Mouse (Mus musculus) common myeloid progenitor, adult 5-6 weeks (primary cell): ENCODE measurements around the gene Fa2h. TPM values are rescaled to one million over a fixed set of nuclear protein-coding genes. Genes with fewer than 3 reads are reported as not detected.
"Not testable (repeated sequence)": the region's sequence is repeated elsewhere in the genome, so short reads cannot be mapped to it uniquely, and the experiment has no call there.

Source experiments
- ATAC-seq: replicated peaks from 2 replicates; pipeline ENCODE4 v1.8.0; 2016; ENCODE audit warnings: low read depth, mild to moderate bottlenecking, moderate TSS enrichment, inconsistent platforms; ENCODE audit not compliant: poor library complexity, severe bottlenecking
- total RNA-seq: library from RNA; stranded (forward); fragments of 200-1000, 187-1606 nt; gene quantifications from 2 replicates; pipeline ENCODE4 v1.2.3, GENCODE M21; 2017

Fa2h gene
- total RNA-seq, 1 experiment from 2014 or later: not detected

DNA sequence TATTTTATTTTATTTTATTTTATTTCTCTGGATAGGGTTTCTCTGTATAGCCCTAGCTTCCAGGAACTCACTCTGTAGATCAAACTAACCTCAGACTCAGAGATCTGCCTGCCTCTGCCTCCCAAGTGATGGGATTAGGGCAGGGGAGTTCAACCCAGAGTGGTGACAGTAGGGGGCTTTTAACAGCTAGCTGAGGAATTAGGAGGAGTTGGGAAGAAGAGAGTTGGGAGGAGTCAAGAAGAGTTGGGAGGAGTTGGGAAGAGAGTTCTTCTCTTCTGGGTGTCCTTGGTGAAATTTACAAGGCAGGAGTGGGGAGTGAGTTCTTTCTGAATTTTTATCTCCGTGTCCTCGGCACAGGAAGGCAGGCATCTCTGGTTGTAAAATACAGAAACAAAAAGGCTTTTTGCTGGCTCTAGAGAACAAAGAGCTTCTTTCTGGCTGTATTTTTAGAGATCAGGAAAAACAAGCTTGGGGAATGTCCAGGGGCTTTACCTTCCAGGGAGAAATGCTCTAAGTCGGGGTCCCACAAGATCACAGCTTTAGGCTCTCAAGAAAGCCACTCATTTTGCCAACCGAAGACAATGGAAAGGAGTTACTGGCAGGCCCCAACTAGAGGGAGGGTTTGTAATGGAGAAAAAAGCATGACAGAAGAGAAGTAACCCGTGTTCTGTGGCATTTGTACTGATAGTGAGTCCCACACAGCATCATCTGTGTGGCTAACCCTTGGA, 90.4 kb downstream of the Fa2h start:
- ATAC-seq: not testable (repeated sequence)

DNA sequence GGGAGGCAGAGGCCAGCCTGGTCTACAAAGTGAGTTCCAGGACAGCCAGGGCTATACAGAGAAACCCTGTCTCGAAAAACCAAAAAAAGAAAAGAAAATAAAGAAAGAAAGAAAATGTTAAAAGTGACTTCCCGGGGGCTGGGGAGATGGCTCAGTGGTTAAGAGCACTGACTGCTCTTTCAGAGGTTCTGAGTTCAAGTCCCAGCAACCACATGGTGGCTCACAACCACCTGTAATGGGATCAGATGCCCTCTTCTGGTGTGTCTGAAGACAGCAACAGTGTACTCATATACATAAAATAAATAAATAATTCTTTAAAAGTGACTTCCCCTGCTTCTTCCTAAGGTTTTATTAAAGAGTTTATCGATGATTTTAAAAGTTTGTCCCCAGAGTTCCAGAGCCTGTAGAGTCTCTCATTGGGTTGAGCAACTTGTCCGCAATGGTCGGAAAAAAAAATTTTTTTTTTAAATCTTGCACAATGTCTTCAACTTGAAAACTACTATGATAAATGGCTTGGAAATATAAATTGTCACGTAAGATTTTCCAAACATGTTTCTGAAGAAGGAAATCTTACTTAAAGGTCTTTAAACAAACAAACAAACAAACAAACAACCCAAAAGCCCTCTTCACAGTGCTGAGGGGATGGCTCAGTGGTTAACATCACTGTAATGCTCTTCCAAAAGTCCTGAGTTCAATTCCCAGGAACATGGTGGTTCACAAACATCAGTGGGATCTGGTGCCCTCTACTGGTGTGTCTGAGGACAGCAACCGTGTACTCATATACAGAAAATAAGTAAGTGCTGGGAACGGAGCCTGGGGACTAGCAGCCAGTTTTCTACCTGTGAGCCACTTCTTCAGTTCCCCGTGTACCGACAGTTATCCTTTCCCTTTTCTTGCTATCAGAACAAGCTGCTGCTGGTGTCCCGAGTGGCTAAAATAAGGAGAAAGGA, 92.8 kb downstream of the Fa2h start:
- no peak for ATAC-seq

DNA sequence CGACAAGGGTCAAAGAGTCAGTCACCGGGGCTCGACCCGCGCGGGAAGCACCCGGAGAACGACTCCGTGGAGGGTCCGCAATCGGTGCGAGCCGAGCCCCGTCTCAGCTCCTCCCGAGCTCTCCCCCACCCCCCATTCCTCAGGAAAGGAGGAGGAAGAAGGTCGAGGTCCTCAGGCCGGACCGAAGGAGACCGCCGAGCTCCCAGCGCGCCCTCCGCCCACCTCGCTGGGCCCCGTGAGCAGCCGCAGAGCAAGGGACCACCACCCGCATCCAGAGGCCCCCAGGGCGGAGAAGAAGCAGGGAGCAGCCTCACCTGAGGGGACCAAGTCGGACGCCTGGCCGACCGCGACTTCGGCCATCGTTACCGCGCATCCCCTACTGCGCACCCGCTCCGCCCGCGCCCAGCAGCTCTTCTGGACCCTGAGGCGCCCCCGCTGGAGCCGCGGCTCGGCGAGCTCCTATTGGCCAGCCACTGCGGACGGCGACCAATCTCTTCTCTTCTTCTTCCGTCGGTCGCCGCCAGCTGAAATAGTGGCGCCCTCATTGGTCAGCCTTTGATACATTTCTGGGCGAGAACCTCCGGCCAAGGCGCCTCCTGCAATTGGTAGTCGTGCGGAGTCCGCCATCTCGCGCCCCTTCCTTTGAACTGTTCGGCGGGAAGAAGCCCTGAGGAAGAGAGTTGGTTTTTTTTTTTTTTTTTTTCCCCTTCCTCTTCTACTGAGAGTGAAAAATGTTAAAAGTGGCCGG, 93.6 kb downstream of the Fa2h start, which contains the start of gene Rfwd3:
Rfwd3 (minus strand) TSS at position 402 of the 748 bp plus-strand sequence.
- peak; percentile 98 for ATAC-seq

DNA sequence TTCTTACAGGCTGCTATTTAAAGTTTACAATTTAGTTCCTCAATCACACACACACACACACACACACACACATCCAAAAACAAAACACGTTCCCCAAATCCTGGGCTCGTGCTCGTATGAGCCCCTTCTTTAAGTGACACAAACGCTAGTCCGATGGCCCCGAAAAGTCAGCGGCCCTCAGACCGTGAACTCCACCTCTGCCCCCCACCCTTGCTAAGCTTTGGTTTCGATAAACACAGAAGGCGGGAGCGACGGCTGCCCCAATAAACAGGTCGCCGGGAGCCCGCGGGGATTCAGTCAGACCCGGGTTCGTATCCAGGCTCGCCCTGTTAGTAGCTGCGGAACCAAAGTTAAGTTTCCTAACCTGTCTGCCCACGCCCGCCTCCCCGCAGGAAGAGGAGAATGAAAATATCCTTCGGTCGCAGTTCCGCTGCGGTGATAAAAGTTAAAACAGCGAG, 94.2 kb downstream of the Fa2h start:
- ATAC-seq: peak; percentile 34

DNA sequence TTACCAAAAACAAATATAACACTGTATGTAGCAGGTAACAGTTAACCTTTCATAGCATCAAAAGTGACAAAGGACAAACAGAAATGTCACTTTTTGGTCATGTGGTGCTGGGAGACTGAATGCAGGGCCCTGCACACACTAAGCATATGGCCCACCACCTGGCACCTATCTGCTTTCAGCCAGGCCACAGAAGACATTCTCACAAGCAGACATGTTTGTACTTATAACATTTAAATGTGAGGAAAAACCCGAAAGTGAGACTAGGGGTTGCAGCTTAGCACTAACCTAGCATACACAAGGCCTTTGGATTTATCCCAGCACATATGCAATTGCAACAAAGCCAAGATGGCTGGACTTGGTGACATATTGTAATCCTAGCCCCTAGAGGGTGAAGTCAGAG, 95.6 kb downstream of the Fa2h start:
- no peak for ATAC-seq

Other genes with a start within 250 kb of the Fa2h start
- gene Glg1, start 134.6 kb downstream of the Fa2h start, total RNA-seq: 55.1 and 65.2 TPM in 2 replicates
- gene Rfwd3, start 93.6 kb downstream of the Fa2h start, total RNA-seq: 63.4 and 74.0 TPM in 2 replicates
- 54.8 and 65.4 TPM in 2 replicates for gene Mlkl, start 55.6 kb downstream of the Fa2h start, total RNA-seq
- gene Wdr59, start 128.3 kb upstream of the Fa2h start, total RNA-seq: 5.1 and 7.9 TPM in 2 replicates
- gene Znrf1, start 142.3 kb upstream of the Fa2h start, total RNA-seq: 71.0 and 78.3 TPM in 2 replicates
- gene Ldhd, start 236.6 kb upstream of the Fa2h start, total RNA-seq: 0.32 and 0.87 TPM in 2 replicates
- gene Zfp1, start 249.6 kb upstream of the Fa2h start, total RNA-seq: 9.8 and 13.0 TPM in 2 replicates